Mouse (Mus musculus): ENCODE results near the gene Srebf1. TPM values are rescaled to one million over a fixed set of nuclear protein-coding genes. Genes with fewer than 3 reads are reported as not detected.

Srebf1 gene
- total RNA-seq, 2 experiments from 2014 or later, result 20.9 to 24.5 TPM

DNA sequence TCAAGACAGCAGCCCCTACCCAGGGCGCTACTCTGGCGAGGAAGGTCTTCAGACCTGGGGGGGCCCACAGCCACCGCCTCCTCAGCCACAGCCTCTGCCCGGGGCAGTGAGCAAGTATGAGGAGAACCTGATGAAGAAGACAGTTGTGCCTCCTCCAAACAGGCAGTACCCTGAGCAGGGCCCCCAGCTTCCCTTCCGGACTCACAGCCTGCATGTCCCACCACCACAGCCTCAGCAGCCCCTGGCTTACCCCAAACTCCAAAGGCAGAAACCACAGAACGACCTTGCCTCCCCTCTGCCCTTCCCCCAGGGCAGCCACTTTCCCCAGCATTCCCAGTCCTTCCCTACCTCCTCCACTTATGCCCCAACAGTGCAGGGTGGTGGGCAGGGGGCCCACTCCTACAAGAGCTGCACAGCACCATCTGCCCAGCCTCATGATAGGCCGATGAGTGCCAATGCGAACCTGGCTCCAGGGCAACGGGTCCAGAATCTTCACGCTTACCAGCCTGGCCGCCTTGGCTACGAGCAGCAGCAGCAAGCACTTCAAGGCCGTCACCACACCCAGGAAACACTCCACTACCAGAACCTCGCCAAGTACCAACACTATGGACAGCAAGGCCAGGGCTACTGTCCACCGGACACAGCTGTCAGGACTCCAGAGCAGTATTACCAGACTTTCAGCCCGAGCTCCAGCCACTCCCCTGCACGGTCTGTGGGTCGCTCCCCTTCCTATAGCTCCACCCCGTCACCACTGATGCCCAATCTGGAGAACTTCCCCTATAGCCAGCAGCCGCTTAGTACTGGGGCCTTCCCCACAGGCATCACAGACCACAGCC lies 36.8 kb downstream of the Srebf1 start:
- no peak for DNase-seq
- intact Hi-C loops (cut with DNase I; ENCODE audit: low total_unique reads), result loop anchor here (5.0 kb wide), 1 partner anchor 78 kb away; the partner anchor contains the start of gene Rai1

DNA sequence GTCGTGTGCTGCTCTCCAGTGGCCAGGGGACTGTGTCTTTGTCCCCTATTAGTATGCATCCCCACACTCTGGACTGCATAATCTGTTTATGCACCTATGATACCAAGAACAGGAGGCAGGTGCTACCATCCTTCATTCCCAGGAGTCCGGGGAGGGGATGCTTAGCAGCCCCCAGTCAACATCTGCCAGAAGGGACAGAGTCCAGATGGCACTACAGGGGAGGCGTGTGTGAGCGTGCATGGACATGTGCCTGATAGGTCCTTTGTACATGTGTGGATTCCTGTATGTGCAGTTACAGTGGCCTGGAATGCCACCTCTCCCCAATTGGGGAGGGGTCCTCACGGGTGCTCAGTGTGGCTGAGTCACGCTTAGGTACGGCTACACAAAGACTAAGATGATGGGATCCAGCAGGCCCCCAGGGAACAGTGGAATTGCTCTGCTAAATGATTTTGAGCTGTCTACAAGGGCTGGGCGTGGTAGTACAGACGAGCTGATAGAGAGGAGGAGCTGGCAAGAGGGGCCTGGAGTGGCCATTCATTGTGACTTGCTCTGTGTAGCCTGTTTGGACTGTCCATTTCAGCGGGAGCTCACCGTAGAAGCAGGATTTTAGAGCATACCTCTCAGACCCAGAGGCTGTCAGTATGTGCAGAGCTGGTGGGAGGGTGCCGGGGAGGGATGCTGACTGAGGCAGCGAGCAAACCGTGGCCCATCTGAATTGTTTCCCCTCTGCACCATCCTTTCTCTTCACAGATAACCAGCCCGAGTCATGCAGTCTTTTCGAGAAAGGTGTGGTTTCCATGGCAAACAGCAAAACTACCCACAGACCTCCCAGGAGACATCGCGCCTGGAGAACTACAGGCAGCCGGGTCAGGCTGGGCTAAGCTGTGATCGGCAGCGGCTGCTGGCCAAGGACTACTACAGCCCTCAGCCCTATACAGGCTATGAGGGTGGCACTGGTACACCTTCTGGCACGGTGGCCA lies 37.7 kb downstream of the Srebf1 start:
- intact Hi-C loops (cut with DNase I; ENCODE audit: low total_unique reads), result loop anchor here (5.0 kb wide), 1 partner anchor 77 kb away; the partner anchor contains the start of gene Rai1
- no peak for DNase-seq

DNA sequence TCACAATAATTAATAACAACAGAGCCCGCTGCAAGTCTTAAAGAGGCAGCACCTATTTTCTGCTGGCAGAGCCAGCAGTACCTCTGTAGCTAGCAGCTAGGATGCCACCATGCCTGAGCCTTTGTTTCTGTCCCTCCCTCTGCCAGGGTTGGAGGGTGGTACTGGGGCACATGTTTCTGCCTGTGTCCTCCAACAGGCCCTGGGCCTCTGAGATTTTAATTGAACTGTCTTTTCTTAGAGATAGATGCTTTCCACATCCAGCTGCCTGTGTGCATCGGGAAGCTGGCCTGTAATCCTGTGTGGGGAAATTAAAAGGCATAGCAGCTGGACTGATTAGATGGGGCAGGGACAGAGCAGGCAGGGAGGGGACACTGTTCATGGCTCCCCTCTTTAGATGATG lies 39.6 kb downstream of the Srebf1 start:
- intact Hi-C loops (cut with DNase I; ENCODE audit: low total_unique reads), result no loop called here

GRCm38 (mm10) chr11:60182116-60182670 lies 40.2 kb downstream of the Srebf1 start:
- DNase-seq, result no peak
- intact Hi-C loops (cut with DNase I; ENCODE audit: low total_unique reads), result no loop called here

More for the DNA sequence above, 39.6 kb downstream of the Srebf1 start:
- no peak for DNase-seq

DNA sequence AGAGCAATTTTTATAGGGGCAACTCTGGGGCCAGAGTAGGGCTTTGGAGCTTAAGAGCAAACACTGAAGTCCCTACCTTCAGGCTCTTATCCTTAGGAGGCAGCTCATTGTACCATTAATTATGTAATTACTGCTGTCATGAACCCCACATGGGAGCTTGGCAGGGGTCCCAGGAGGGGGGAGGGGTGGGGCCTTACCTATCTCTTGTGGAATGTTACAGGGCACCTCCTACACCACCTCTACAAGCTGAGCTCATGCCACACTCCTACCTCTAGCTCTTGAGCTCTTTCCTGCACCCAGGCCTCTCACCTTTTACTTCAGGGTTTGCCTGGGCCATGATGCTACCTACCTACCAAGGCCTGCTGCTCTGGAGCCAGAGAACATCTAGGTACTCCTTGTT lies 43.9 kb downstream of the Srebf1 start:
- DNase-seq, result no peak
- intact Hi-C loops (cut with DNase I; ENCODE audit: low total_unique reads), result loop anchor here (5.0 kb wide), 1 partner anchor 36 kb away; no protein-coding TSS in a partner anchor

DNA sequence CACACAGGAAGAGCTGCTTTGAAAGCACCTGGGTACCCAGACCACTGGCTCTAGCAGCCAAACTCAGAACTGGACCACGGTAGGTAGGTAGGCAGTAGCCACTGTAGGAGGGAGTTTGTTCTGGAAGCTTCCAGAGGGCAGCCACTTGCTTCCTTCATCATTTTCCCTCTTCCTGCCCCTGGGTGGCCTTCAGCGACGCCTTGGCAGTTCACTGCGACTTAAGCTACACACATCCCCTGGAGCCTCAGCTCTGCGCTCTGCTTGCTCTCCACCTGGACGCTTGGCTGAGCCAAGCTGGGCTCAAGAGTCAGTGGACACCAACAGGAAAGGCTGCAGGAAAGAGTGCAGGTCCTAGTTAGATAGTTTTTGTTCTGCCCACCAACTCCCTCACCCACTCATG lies 44.4 kb downstream of the Srebf1 start:
- no peak for DNase-seq
- intact Hi-C loops (cut with DNase I; ENCODE audit: low total_unique reads), result loop anchor here (5.0 kb wide), 1 partner anchor 36 kb away; no protein-coding TSS in a partner anchor

GRCm38 (mm10) chr11:60176975-60177657 lies 45.3 kb downstream of the Srebf1 start:
- intact Hi-C loops (cut with DNase I; ENCODE audit: low total_unique reads), result loop anchor here (5.0 kb wide), 1 partner anchor 35 kb away; no protein-coding TSS in a partner anchor
- DNase-seq, result no peak

GRCm38 (mm10) chr11:60176182-60176974 lies 46.0 kb downstream of the Srebf1 start:
- intact Hi-C loops (cut with DNase I; ENCODE audit: low total_unique reads), result loop anchor here (5.0 kb wide), 1 partner anchor 34 kb away; no protein-coding TSS in a partner anchor
- DNase-seq, result peak; percentile 64

GRCm38 (mm10) chr11:60175371-60176181 lies 46.8 kb downstream of the Srebf1 start:
- peak; percentile 76 for DNase-seq

DNA sequence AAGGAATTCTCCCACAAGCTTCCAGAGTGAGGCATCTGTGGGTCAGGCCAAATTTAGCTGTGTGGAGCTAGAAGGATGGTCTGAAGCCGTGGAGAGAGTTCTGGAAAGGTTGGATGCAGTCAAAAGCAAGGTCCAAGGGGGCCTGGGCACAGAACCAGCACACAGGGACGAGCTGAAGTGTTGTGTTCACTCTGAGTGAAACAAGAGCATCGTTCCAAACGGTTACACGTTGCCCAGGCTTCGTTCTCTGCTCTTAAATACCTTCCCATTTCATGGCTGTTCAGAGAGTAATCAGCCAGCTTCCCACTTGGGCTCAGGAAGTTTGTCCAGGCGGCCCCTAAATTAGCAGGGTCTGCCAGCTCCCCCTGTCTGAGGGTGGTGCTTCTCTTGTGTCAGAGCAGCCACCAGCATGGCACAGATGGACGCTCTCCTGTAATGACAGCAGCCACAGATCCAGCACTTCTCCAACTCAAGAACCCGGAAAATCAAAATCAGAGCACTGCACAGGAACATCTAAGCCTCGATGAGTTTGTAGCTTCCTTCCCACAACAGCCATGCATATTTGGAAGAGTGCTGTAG lies 48.7 kb downstream of the Srebf1 start:
- DNase-seq, result no peak
- intact Hi-C loops (cut with DNase I; ENCODE audit: low total_unique reads), result no loop called here

More at GRCm38 (mm10) chr11:60175371-60176181, 46.8 kb downstream of the Srebf1 start:
- intact Hi-C loops (cut with DNase I; ENCODE audit: low total_unique reads), result loop anchor here (5.0 kb wide), 1 partner anchor 33 kb away; no protein-coding TSS in a partner anchor

DNA sequence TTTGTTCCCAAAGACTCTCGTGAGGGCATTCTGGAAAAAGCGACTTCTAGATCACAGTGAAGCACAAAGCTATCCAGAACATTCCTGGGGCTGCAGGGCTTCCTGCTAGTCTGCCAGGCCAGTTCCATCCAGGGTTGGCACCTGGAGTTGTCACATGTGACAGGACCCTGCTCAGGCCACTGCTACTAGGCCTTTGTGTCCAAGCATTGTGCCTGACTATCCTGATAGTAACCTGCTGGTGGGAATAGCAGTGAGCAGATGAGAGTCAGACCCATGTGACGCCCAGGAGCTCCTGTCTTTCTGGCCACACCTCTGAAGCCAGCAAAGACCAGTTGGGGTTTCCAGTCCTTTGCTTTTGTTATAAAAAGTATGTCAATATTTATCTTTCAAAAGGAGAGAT lies 50.3 kb downstream of the Srebf1 start:
- no peak for DNase-seq
- intact Hi-C loops (cut with DNase I; ENCODE audit: low total_unique reads), result no loop called here

GRCm38 (mm10) chr11:60168780-60169179 lies 53.6 kb downstream of the Srebf1 start:
- intact Hi-C loops (cut with DNase I; ENCODE audit: low total_unique reads), result no loop called here
- DNase-seq, result no peak

DNA sequence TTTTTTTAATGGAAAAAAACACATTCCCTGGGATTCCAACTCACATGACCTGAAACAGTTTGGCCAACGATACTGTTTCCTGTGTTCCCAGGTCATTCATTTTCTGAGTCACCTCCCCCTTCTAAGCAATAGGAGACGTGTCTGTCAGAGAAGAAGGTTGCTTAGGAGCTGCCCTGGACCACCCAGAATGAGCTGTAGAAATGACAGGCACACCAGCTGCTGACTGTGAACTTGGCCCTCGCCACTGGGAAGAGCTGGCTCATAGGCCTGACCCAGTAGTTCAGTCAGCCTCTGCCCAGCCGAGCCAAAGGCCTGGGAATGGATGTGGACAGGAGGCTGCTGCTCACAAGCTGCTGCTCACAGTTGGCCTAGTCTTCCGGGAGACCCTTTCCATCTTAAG lies 57.3 kb downstream of the Srebf1 start:
- peak; percentile 73 for DNase-seq
- intact Hi-C loops (cut with DNase I; ENCODE audit: low total_unique reads), result no loop called here

- intact Hi-C loops (cut with DNase I; ENCODE audit: low total_unique reads), result no loop called here
- peak; percentile 47 for DNase-seq
These were observed 57.9 kb downstream of the Srebf1 start for GRCm38 (mm10) chr11:60164450-60164849.

- intact Hi-C loops (cut with DNase I; ENCODE audit: low total_unique reads), result no loop called here
These were observed 59.0 kb downstream of the Srebf1 start for GRCm38 (mm10) chr11:60163362-60163761.

GRCm38 (mm10) chr11:60162547-60162946 lies 59.8 kb downstream of the Srebf1 start:
- DNase-seq, result no peak
- intact Hi-C loops (cut with DNase I; ENCODE audit: low total_unique reads), result no loop called here

More at GRCm38 (mm10) chr11:60163362-60163761, 59.0 kb downstream of the Srebf1 start:
- DNase-seq, result no peak
